Mouse (Mus musculus) heart, adult 8-10 months (tissue): ENCODE data around the gene Slfn3. TPM values are rescaled to one million over a fixed set of nuclear protein-coding genes. Genes with fewer than 3 reads are reported as not detected.
"Not testable (repeated sequence)": the region's sequence is repeated elsewhere in the genome, so short reads cannot be mapped to it uniquely, and the experiment has no call there.

Source experiments
- DNase-seq: peaks from one replicate; pipeline ENCODE4 v3.0.0; 2022; ENCODE audit warnings: low spot score
- total RNA-seq, 4 experiments: library from RNA; stranded (reverse); gene quantifications; 2 replicates each; pipeline ENCODE4 v1.2.4; 2022

The Slfn3 gene
- total RNA-seq, result 1 to 10 TPM; 1.9 to 2.8 (median 2.2) TPM

GRCm38 (mm10) chr11:83191134-83191893, at the start of gene Slfn3:
Slfn3 (plus strand) TSS chr11:83191330.
- DNase-seq, result peak; percentile 57

- not testable (repeated sequence) for DNase-seq
Observed at GRCm38 (mm10) chr11:83148939-83149338, 42.2 kb upstream of the Slfn3 start.

- DNase-seq, result no peak
Observed at GRCm38 (mm10) chr11:83174948-83175539, 16.1 kb upstream of the Slfn3 start, which contains the start of gene Slfn4. Slfn4 (plus strand) TSS chr11:83175186.

GRCm38 (mm10) chr11:83192001-83192400, 871 bp downstream of the Slfn3 start:
- DNase-seq, result peak; percentile 29

GRCm38 (mm10) chr11:83205002-83205401, 13.9 kb downstream of the Slfn3 start:
- no peak for DNase-seq

- DNase-seq, result no peak
Observed at GRCm38 (mm10) chr11:83216119-83216518, 25.0 kb downstream of the Slfn3 start.

GRCm38 (mm10) chr11:83221328-83221877, 30.3 kb downstream of the Slfn3 start:
- DNase-seq, result no peak

GRCm38 (mm10) chr11:83223367-83223766, 32.2 kb downstream of the Slfn3 start:
- DNase-seq, result peak; percentile 9

- DNase-seq, result not testable (repeated sequence)
Observed at GRCm38 (mm10) chr11:83223793-83224192, 32.7 kb downstream of the Slfn3 start.

- DNase-seq, result peak; percentile 13
Observed at GRCm38 (mm10) chr11:83224217-83224616, 33.1 kb downstream of the Slfn3 start.

GRCm38 (mm10) chr11:83224750-83225149, 33.6 kb downstream of the Slfn3 start:
- DNase-seq, result no peak

GRCm38 (mm10) chr11:83225371-83225960, 34.3 kb downstream of the Slfn3 start:
- DNase-seq, result no peak

GRCm38 (mm10) chr11:83227926-83228723, 37.0 kb downstream of the Slfn3 start:
- DNase-seq, result no peak

GRCm38 (mm10) chr11:83230966-83231365, 39.8 kb downstream of the Slfn3 start:
- DNase-seq, result peak; percentile 19

GRCm38 (mm10) chr11:83233621-83234020, 42.5 kb downstream of the Slfn3 start:
- not testable (repeated sequence) for DNase-seq

GRCm38 (mm10) chr11:83237390-83237789, 46.3 kb downstream of the Slfn3 start:
- not testable (repeated sequence) for DNase-seq

GRCm38 (mm10) chr11:83238389-83238788, 47.3 kb downstream of the Slfn3 start:
- DNase-seq, result no peak

- DNase-seq, result no peak
Observed at GRCm38 (mm10) chr11:83239811-83240210, 48.7 kb downstream of the Slfn3 start.

GRCm38 (mm10) chr11:83257211-83257610, 66.1 kb downstream of the Slfn3 start:
- DNase-seq, result not testable (repeated sequence)

- DNase-seq, result no peak
Observed at GRCm38 (mm10) chr11:83262673-83263072, 71.5 kb downstream of the Slfn3 start.

- DNase-seq, result no peak
Observed at GRCm38 (mm10) chr11:83263146-83263545, 72.0 kb downstream of the Slfn3 start.
